Mouse (Mus musculus) heart, embryonic 16.5 days (tissue): Measurements from ENCODE around the gene Zup1. TPM values are rescaled to one million over a fixed set of nuclear protein-coding genes. Genes with fewer than 3 reads are reported as not detected.
A peak's percentile ranks its signal among the peaks of the same experiment; 100 is the strongest.
"Not testable (repeated sequence)": the region's sequence is repeated elsewhere in the genome, so short reads cannot be mapped to it uniquely, and the experiment has no call there.

Experiments used
- ATAC-seq: fragments of 200-750 bp; cut with Nextera tagmentation; replicated peaks from 2 replicates; pipeline ENCODE4 v1.8.0; 2017; ENCODE audit warnings: moderate number of reproducible peaks; ENCODE audit not compliant: insufficient read depth, low FRiP score; ENCODE audit errors: extremely low read depth
- H3K27ac ChIP-seq: fragments of 300-500 bp; sonication (generic); 2 replicates; pipeline ENCODE4 v1.5.1; 2014; ENCODE audit warnings: mild to moderate bottlenecking, low read length, control low read depth, moderate library complexity
- H3K27me3 ChIP-seq: fragments of 300-500 bp; sonication (generic); 2 replicates; pipeline ENCODE4 v1.6.1; 2014; ENCODE audit warnings: low read length, mixed read lengths; ENCODE audit not compliant: control insufficient read depth, insufficient read depth
- H3K36me3 ChIP-seq: fragments of 300-500 bp; sonication (generic); 2 replicates; pipeline ENCODE4 v1.6.1; 2014; ENCODE audit not compliant: control insufficient read depth, insufficient read depth
- H3K4me1 ChIP-seq: fragments of 300-500 bp; sonication (generic); 2 replicates; pipeline ENCODE4 v1.6.1; 2014; ENCODE audit warnings: low read length, mixed read lengths; ENCODE audit not compliant: control insufficient read depth, insufficient read depth
- H3K4me2 ChIP-seq: fragments of 300-500 bp; sonication (generic); 2 replicates; pipeline ENCODE4 v1.6.1; 2014; ENCODE audit warnings: low read depth, mild to moderate bottlenecking, control low read depth, low read length
- H3K4me3 ChIP-seq: fragments of 300-500 bp; sonication (generic); 2 replicates; pipeline ENCODE4 v1.5.1; 2014; ENCODE audit warnings: mild to moderate bottlenecking, control low read depth, low read length
- H3K9ac ChIP-seq: fragments of 300-500 bp; sonication (generic); 2 replicates; pipeline ENCODE4 v1.6.1; 2014; ENCODE audit warnings: low read length, control low read depth
- H3K9me3 ChIP-seq: fragments of 300-500 bp; sonication (generic); replicated peaks from 2 replicates; pipeline ENCODE4 v1.6.1; 2016; ENCODE audit warnings: low read length; ENCODE audit not compliant: control insufficient read depth
- WGBS: fragments of 180-500 bp; shearing (Covaris S2); extraction: QIAGEN DNeasy Blood & Tissue Kit; methylation state at CpG from one replicate; pipeline ENCODE4 v1.1.7; 2014; 5-methylcytosine and 5-hydroxymethylcytosine counted together
- polyA plus RNA-seq: library from polyadenylated mRNA; unstranded; fragments of >200 nt; fragmentation: Nextera tagmentation; extraction: Ambion mirVana; gene quantifications from 2 replicates; pipeline ENCODE4 v1.2.1, GENCODE M21; 2015

The Zup1 gene
- polyA plus RNA-seq, result 13.1 and 14.1 TPM in 2 replicates

- Histone ChIP-seq H3K4me2 (peak within 1 kb of the TSS; percentile 71), H3K9ac (peak within 1 kb of the TSS; percentile 98), H3K4me1 (peaks cover 8% of the 10 kb centered on the region), H3K27ac (peak within 1 kb of the TSS; percentile 91), H3K9me3 (no peaks in the 10 kb centered on the region), H3K27me3 (no peaks in the 10 kb centered on the region), H3K36me3 (peaks cover 16% of the 10 kb centered on the region), H3K4me3 (peak within 1 kb of the TSS; percentile 96)
- 3% methylated on average over 42 of the region's 42 CpGs for WGBS
- ATAC-seq, result peak; percentile 96
Observed at GRCm38 (mm10) chr10:33950803-33951583, at the start of gene Zup1. Zup1 (minus strand) TSS chr10:33951269.

- H3K27ac ChIP-seq, result no peak overlapping the region
- H3K4me2 ChIP-seq, result no peak overlapping the region
- no peaks in the 10 kb centered on the region for H3K4me1 ChIP-seq
- H3K4me3 ChIP-seq, result no peak overlapping the region
- peaks cover 42% of the 10 kb centered on the region for H3K36me3 ChIP-seq
- no peaks in the 10 kb centered on the region for H3K27me3 ChIP-seq
- no peak overlapping the region for H3K9ac ChIP-seq
- no peaks in the 10 kb centered on the region for H3K9me3 ChIP-seq
- no peak for ATAC-seq
Observed at GRCm38 (mm10) chr10:33998397-33998796, 47.3 kb upstream of the Zup1 start.

- H3K4me1 ChIP-seq, ATAC-seq, H3K27me3 ChIP-seq, H3K4me3 ChIP-seq, H3K27ac ChIP-seq, H3K4me2 ChIP-seq, H3K9ac ChIP-seq, H3K9me3 ChIP-seq: not testable (repeated sequence)
- 90% methylated on average over 6 of the region's 8 CpGs for WGBS
- H3K36me3 ChIP-seq, result peaks cover 38% of the 10 kb centered on the region
Observed at GRCm38 (mm10) chr10:33996686-33997085, 45.6 kb upstream of the Zup1 start.

GRCm38 (mm10) chr10:33986771-33987170, 35.7 kb upstream of the Zup1 start:
- ATAC-seq, result no peak
- no peak overlapping the region for H3K4me2 ChIP-seq
- H3K9me3 ChIP-seq, result no peaks in the 10 kb centered on the region
- H3K9ac ChIP-seq, result no peak overlapping the region
- H3K27ac ChIP-seq, result no peak overlapping the region
- H3K27me3 ChIP-seq, result no peaks in the 10 kb centered on the region
- H3K36me3 ChIP-seq, result 0 out of 2 replicates have a peak, but pooled peaks cover 4% of the 10 kb centered on the region
- H3K4me3 ChIP-seq, result no peak overlapping the region
- no peaks in the 10 kb centered on the region for H3K4me1 ChIP-seq
- WGBS, result 18% methylated on average over 4 of the region's 4 CpGs

GRCm38 (mm10) chr10:33974781-33975494, 23.9 kb upstream of the Zup1 start:
- H3K4me3 ChIP-seq, result no peak overlapping the region
- H3K4me2 ChIP-seq, result no peak overlapping the region
- H3K9me3 ChIP-seq, result no peaks in the 10 kb centered on the region; the same call in 1 of the 2 replicates
- 80% methylated on average over 7 of the region's 7 CpGs for WGBS
- no peak for ATAC-seq
- H3K27me3 ChIP-seq, result no peaks in the 10 kb centered on the region
- H3K9ac ChIP-seq, result no peak overlapping the region
- no peaks in the 10 kb centered on the region for H3K4me1 ChIP-seq
- H3K27ac ChIP-seq, result no peak overlapping the region
- H3K36me3 ChIP-seq, result no peaks in the 10 kb centered on the region

- Histone ChIP-seq H3K27ac (no peak overlapping the region), H3K4me3 (no peak overlapping the region), H3K4me2 (no peak overlapping the region), H3K9me3 (no peaks in the 10 kb centered on the region), H3K36me3 (peaks cover 12% of the 10 kb centered on the region), H3K27me3 (no peaks in the 10 kb centered on the region), H3K4me1 (peaks cover 8% of the 10 kb centered on the region), H3K9ac (no peak overlapping the region)
- 64% methylated on average over 3 of the region's 3 CpGs for WGBS
- no peak for ATAC-seq
Observed at GRCm38 (mm10) chr10:33952509-33952908, 1.4 kb upstream of the Zup1 start.

- ATAC-seq, result no peak
- Histone ChIP-seq H3K36me3 (peaks cover 29% of the 10 kb centered on the region), H3K27ac (no peak overlapping the region)
Observed at GRCm38 (mm10) chr10:33946336-33946735, 4.7 kb downstream of the Zup1 start.

GRCm38 (mm10) chr10:33945390-33945789, 5.7 kb downstream of the Zup1 start:
- Histone ChIP-seq H3K4me1 (peaks cover 8% of the 10 kb centered on the region), H3K27ac (no peak overlapping the region), H3K9ac (no peak overlapping the region), H3K4me3 (no peak overlapping the region), H3K36me3 (peaks cover 29% of the 10 kb centered on the region), H3K27me3 (no peaks in the 10 kb centered on the region), H3K4me2 (no peak overlapping the region), H3K9me3 (no peaks in the 10 kb centered on the region)
- WGBS, result 90% methylated on average over 3 of the region's 3 CpGs
- ATAC-seq, result no peak

More at GRCm38 (mm10) chr10:33946336-33946735, 4.7 kb downstream of the Zup1 start:
- Histone ChIP-seq H3K4me1 (peaks cover 8% of the 10 kb centered on the region), H3K27me3 (no peaks in the 10 kb centered on the region), H3K9ac (no peak overlapping the region), H3K4me3 (no peak overlapping the region), H3K9me3 (no peaks in the 10 kb centered on the region), H3K4me2 (no peak overlapping the region)
- 71% methylated on average over 2 of the region's 2 CpGs for WGBS

- no peak for ATAC-seq
- no peaks in the 10 kb centered on the region for H3K4me1 ChIP-seq
- H3K4me2 ChIP-seq, result no peak overlapping the region
- no peak overlapping the region for H3K27ac ChIP-seq
- no peaks in the 10 kb centered on the region for H3K9me3 ChIP-seq
- peaks cover 39% of the 10 kb centered on the region for H3K36me3 ChIP-seq
- H3K27me3 ChIP-seq, result no peaks in the 10 kb centered on the region
- no peak overlapping the region for H3K4me3 ChIP-seq
- no peak overlapping the region for H3K9ac ChIP-seq
Observed at GRCm38 (mm10) chr10:33940702-33941101, 10.4 kb downstream of the Zup1 start.
